Mouse (Mus musculus) cerebellum, adult 2 months (tissue): ENCODE data around the gene Rexo1.

ENCODE experiments used
- CTCF ChIP-seq: fragments of 200-500 bp; IDR thresholded peaks from 2 replicates; pipeline ENCODE4 v1.5.1; 2011; ENCODE audit warnings: low read depth, mild to moderate bottlenecking, control low read depth, low read length, moderate library complexity, borderline replicate concordance; ENCODE audit not compliant: insufficient read depth
- POLR2A ChIP-seq: fragments of 200-500 bp; IDR thresholded peaks from 2 replicates; pipeline ENCODE4 v1.6.1; 2011; ENCODE audit warnings: low read length, control low read depth, borderline replicate concordance; ENCODE audit not compliant: insufficient read depth

DNA sequence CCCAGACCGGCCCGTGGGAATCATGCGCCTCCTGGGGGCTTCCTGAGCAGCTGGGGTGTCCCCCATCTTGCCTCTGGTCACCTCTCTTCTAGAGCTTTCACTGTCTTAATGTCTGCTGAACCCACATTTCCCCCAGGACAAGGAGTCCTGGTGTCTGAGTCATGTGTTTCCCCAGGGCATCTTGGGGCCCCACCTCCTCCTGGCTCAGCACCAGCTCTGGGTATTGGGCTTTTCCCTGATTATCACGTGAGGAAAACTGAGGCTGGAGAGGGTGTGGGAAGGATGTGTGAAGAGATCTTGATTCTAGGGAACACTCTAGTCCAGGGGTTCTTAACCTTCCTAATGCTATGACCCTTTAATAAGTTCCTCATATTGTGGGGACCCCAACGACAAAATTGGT, 23.2 kb downstream of the Rexo1 start:
- TF ChIP-seq POLR2A, result no peak
- TF ChIP-seq CTCF, result no peak
